Mouse (Mus musculus): Measurements from ENCODE around the gene Syne3. TPM values are rescaled to one million over a fixed set of nuclear protein-coding genes. Genes with fewer than 3 reads are reported as not detected.

Syne3 gene
- polyA plus RNA-seq, 1 experiment = 7.8 TPM

DNA sequence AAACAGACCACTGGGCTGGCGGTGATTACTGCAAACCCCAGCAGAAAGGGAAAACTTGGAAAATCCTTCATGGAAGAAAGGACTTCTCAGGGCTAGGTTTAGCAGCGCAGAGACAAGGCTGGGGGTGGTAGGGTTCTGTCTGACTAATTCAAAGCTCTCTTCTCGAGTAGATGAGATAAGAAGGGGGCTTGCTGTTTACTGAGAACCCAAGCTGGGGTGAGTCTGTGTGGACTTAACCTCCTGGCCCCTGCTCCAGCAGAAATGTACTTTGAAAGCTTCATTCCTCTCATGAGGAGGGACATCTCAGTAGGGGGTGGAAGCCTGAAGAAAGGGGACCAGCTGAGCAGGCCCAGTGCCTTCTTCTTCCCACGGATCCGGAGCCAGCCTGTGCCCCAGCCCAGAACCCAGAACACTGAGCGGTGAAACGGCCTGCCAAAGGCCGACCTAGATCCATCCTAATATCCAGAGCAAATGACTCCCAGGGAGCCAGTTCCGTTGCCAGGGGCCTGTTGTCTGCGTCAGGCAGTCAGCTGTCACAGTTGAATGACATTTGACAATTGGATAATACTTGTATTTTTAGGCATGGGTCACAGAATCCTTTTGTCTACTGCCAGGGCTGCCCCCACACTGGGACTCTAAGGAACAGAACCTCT, 97.2 kb downstream of the Syne3 start:
- TF ChIP-seq POLR2A (IDR thresholded peaks at IDR 0.05; ENCODE audit: control insufficient read depth, low read depth, low read length) (no peak), CTCF (IDR thresholded peaks at IDR 0.05; ENCODE audit: control insufficient read depth, insufficient read depth, insufficient replicate concordance, low read depth, low read length) (no peak)
- no peak overlapping the region for H3K4me3 ChIP-seq (ENCODE audit: control insufficient read depth, low read depth, low read length)
- H3K36me3 ChIP-seq (ENCODE audit: control insufficient read depth, insufficient read depth, low read length) = no peaks in the 10 kb centered on the region
- H3K27ac ChIP-seq (ENCODE audit: control insufficient read depth, insufficient read depth, low read depth, low read length) = no peak overlapping the region
- peaks cover 5% of the 10 kb centered on the region; the same call in 1 of the 2 replicates for H3K4me1 ChIP-seq (ENCODE audit: control insufficient read depth, insufficient read depth, low read length)
- no peaks in the 10 kb centered on the region for H3K27me3 ChIP-seq (ENCODE audit: control insufficient read depth, insufficient read depth, low read length)

DNA sequence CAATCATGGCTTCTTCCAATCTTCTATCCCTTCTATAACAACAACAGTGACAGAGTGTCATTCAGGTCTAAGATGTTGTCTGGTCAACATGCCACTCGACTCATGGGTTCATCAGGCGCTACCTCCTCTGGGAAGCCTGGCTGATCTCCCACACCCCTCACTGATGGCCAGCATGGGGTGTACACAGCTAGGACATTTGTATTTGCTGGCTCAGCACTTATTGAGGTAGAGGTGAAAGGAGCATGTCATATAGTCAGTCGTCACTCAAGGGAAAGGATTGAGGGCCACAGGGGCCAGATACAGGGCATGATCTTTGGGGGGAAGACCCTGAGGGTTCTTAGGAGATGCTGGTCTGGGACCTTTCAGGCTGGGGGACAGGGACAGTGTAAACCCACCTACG, 99.9 kb downstream of the Syne3 start:
- Histone ChIP-seq H3K27me3 (ENCODE audit: control insufficient read depth, insufficient read depth, low read length) (no peaks in the 10 kb centered on the region), H3K27ac (ENCODE audit: control insufficient read depth, insufficient read depth, low read depth, low read length) (no peak overlapping the region), H3K4me1 (ENCODE audit: control insufficient read depth, insufficient read depth, low read length) (peaks cover 5% of the 10 kb centered on the region; the same call in 1 of the 2 replicates), H3K36me3 (ENCODE audit: control insufficient read depth, insufficient read depth, low read length) (no peaks in the 10 kb centered on the region), H3K4me3 (ENCODE audit: control insufficient read depth, low read depth, low read length) (no peak overlapping the region)
- TF ChIP-seq CTCF (IDR thresholded peaks at IDR 0.05; ENCODE audit: control insufficient read depth, insufficient read depth, insufficient replicate concordance, low read depth, low read length) = no peak
- TF ChIP-seq POLR2A (IDR thresholded peaks at IDR 0.05; ENCODE audit: control insufficient read depth, low read depth, low read length) = no peak

DNA sequence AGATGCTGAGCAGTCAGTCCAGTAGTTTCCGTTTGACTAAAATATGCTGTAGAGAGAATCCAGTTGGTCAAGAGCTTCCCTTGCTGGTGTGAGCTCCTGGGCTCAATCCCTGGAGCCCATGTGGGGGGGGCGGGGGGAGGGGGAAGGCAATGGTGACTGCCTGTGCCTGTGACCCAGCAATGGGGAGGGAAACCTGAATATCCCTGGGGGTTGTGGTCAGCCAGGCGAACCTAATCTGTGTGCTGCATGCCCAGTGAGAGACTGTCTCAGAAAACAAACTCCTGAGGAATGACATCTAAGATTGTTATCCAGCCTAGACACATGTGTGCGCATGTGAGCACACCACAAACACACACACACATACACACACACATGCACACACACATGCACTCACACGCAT, 100.6 kb downstream of the Syne3 start:
- Histone ChIP-seq H3K4me3 (ENCODE audit: control insufficient read depth, low read depth, low read length) (no peak overlapping the region), H3K27ac (ENCODE audit: control insufficient read depth, insufficient read depth, low read depth, low read length) (no peak overlapping the region), H3K36me3 (ENCODE audit: control insufficient read depth, insufficient read depth, low read length) (no peaks in the 10 kb centered on the region), H3K27me3 (ENCODE audit: control insufficient read depth, insufficient read depth, low read length) (no peaks in the 10 kb centered on the region), H3K4me1 (ENCODE audit: control insufficient read depth, insufficient read depth, low read length) (0 out of 2 replicates have a peak, but pooled peaks cover 2% of the 10 kb centered on the region)
- TF ChIP-seq CTCF (IDR thresholded peaks at IDR 0.05; ENCODE audit: control insufficient read depth, insufficient read depth, insufficient replicate concordance, low read depth, low read length) (no peak), POLR2A (IDR thresholded peaks at IDR 0.05; ENCODE audit: control insufficient read depth, low read depth, low read length) (no peak)

DNA sequence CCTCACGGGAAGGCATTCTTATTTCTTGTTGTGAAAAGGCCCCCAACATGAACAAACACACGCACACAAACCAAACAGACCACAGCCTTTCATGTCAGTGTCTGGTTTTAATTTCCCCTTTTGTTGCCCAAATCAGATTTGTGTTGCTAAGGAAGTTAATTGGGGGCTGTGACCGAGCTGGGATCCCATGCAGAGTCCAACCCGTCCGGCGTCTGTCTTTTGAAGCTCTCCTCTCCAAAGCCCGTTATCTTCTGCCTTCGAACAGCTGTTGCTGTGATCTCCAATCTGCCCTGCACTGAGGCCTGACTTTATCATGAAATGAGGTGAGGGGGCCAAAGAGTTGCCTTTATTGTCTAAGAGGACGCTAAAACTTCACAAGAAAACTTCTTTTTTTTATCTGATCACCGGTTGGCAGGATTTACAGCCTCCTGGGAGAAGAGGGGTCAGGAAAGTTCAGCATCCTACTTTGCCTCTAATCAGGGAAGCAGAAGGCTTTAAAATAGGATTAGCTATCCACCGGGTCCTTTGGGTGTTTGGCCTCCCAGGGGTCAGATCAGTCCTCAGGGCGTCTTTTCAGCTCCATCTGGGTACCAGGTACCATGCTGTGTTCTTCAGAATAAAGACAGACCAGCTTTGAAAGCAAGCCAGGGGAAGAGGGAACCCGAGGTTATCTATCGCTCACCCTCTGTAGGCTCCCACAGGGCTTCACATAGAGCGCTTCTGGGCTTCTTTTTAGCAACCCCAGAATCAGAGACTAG, 101.4 kb downstream of the Syne3 start:
- no peaks in the 10 kb centered on the region for H3K4me1 ChIP-seq (ENCODE audit: control insufficient read depth, insufficient read depth, low read length)
- no peaks in the 10 kb centered on the region for H3K36me3 ChIP-seq (ENCODE audit: control insufficient read depth, insufficient read depth, low read length)
- no peak overlapping the region for H3K27ac ChIP-seq (ENCODE audit: control insufficient read depth, insufficient read depth, low read depth, low read length)
- no peak for TF ChIP-seq POLR2A (IDR thresholded peaks at IDR 0.05; ENCODE audit: control insufficient read depth, low read depth, low read length)
- no peak for TF ChIP-seq CTCF (IDR thresholded peaks at IDR 0.05; ENCODE audit: control insufficient read depth, insufficient read depth, insufficient replicate concordance, low read depth, low read length)
- no peak overlapping the region for H3K4me3 ChIP-seq (ENCODE audit: control insufficient read depth, low read depth, low read length)
- no peaks in the 10 kb centered on the region for H3K27me3 ChIP-seq (ENCODE audit: control insufficient read depth, insufficient read depth, low read length)

DNA sequence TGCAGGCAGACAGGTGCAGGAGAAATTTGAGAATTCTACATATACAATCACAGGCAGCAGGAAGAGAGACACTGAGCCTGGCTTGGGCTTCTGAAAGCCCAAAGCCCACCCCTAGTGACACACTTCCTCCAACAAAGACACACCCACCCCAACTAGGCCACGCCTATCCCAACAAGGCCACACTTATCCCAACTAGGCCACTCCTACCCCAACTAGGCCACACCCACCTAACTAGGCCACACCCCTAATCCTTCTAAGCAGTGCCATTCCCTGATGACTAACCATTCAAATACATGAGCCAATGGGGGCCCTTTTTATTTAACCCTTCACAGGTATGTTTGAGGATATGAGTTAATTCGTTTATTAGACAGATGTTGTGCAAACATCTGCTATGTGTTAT, 102.5 kb downstream of the Syne3 start:
- no peak for TF ChIP-seq CTCF (IDR thresholded peaks at IDR 0.05; ENCODE audit: control insufficient read depth, insufficient read depth, insufficient replicate concordance, low read depth, low read length)
- TF ChIP-seq POLR2A (IDR thresholded peaks at IDR 0.05; ENCODE audit: control insufficient read depth, low read depth, low read length) = no peak
- Histone ChIP-seq H3K27ac (ENCODE audit: control insufficient read depth, insufficient read depth, low read depth, low read length) (no peak overlapping the region), H3K36me3 (ENCODE audit: control insufficient read depth, insufficient read depth, low read length) (no peaks in the 10 kb centered on the region), H3K4me1 (ENCODE audit: control insufficient read depth, insufficient read depth, low read length) (no peaks in the 10 kb centered on the region), H3K4me3 (ENCODE audit: control insufficient read depth, low read depth, low read length) (no peak overlapping the region), H3K27me3 (ENCODE audit: control insufficient read depth, insufficient read depth, low read length) (no peaks in the 10 kb centered on the region)

DNA sequence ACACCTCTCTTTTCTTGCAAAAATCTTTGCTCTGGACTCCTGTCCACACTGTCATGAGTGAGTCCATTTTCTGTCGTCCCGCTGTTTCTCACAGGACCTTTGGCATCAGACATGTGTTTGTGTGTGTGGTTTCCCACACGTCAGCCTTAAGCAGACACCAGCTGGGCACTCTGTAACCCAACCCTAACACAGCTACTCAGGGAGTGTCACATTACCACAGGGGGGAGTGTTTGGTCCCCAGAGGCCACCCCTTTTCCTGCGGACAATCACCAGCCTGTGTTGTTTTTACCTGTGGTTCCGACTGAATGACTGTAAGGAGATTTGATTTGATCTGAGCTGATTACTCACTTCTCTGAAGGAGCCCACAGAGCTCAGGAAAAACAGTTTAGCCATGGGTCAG, 105.5 kb downstream of the Syne3 start:
- H3K4me1 ChIP-seq (ENCODE audit: control insufficient read depth, insufficient read depth, low read length) = no peaks in the 10 kb centered on the region
- H3K27me3 ChIP-seq (ENCODE audit: control insufficient read depth, insufficient read depth, low read length) = no peaks in the 10 kb centered on the region
- no peak overlapping the region for H3K27ac ChIP-seq (ENCODE audit: control insufficient read depth, insufficient read depth, low read depth, low read length)
- H3K4me3 ChIP-seq (ENCODE audit: control insufficient read depth, low read depth, low read length) = no peak overlapping the region
- no peak for TF ChIP-seq CTCF (IDR thresholded peaks at IDR 0.05; ENCODE audit: control insufficient read depth, insufficient read depth, insufficient replicate concordance, low read depth, low read length)
- no peak for TF ChIP-seq POLR2A (IDR thresholded peaks at IDR 0.05; ENCODE audit: control insufficient read depth, low read depth, low read length)
- H3K36me3 ChIP-seq (ENCODE audit: control insufficient read depth, insufficient read depth, low read length) = no peaks in the 10 kb centered on the region

DNA sequence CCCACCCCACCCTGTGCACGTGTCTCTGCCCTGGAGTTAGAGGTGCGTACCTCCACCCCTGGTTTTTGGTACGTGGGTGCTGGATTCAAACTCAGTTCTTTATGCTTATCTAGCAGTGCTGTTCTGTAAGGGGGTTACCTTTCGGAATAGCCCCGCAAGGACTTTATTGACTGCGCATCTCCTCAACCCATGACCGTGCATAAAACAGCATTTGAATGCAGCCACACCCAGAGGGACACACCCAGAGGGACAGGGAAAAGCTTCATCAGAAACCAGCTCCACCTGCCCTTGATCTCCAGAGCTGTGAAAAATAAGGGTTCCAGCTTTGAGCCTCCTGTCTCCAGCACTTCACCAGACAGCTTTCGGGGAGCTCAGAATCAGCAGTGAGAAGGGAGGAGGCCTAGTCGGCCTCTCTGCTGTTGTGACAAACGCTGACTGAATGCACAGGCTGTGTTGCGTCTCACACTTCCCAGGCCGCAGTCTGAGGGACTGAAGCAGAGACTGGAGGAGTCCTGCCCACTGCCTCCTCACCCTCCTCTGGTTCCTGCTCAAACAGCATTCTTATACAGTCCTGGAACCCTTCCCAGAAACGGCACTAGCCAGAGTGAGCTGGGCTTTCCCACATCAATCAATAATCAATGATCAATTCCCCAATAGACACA, 107.1 kb downstream of the Syne3 start:
- H3K4me3 ChIP-seq (ENCODE audit: control insufficient read depth, low read depth, low read length) = no peak overlapping the region
- H3K27me3 ChIP-seq (ENCODE audit: control insufficient read depth, insufficient read depth, low read length) = no peaks in the 10 kb centered on the region
- H3K36me3 ChIP-seq (ENCODE audit: control insufficient read depth, insufficient read depth, low read length) = no peaks in the 10 kb centered on the region
- H3K27ac ChIP-seq (ENCODE audit: control insufficient read depth, insufficient read depth, low read depth, low read length) = no peak overlapping the region
- TF ChIP-seq CTCF (IDR thresholded peaks at IDR 0.05; ENCODE audit: control insufficient read depth, insufficient read depth, insufficient replicate concordance, low read depth, low read length) = no peak
- TF ChIP-seq POLR2A (IDR thresholded peaks at IDR 0.05; ENCODE audit: control insufficient read depth, low read depth, low read length) = no peak
- no peaks in the 10 kb centered on the region for H3K4me1 ChIP-seq (ENCODE audit: control insufficient read depth, insufficient read depth, low read length)
